Mouse (Mus musculus) heart, adult 9 months (tissue): ENCODE measurements around the gene Ggt7.
"Not testable (repeated sequence)": the region's sequence is repeated elsewhere in the genome, so short reads cannot be mapped to it uniquely, and the experiment has no call there.

Source experiments
- DNase-seq, 2 experiments: peaks; one replicate each; pipeline ENCODE4 v3.0.0; 2022; ENCODE audit warnings: low spot score in 2 of 2

Ggt7 gene

GRCm38 (mm10) chr2:155507721-155508470 is 10.1 kb downstream of the Ggt7 start:
- DNase-seq = no peak

- DNase-seq = no peak
Observed at GRCm38 (mm10) chr2:155505811-155506210, 12.2 kb downstream of the Ggt7 start.

- DNase-seq = no peak
Observed at GRCm38 (mm10) chr2:155504440-155505355, 13.3 kb downstream of the Ggt7 start.

GRCm38 (mm10) chr2:155502596-155502995 is 15.4 kb downstream of the Ggt7 start:
- DNase-seq = no peak

GRCm38 (mm10) chr2:155490998-155491397 is 27.0 kb downstream of the Ggt7 start:
- DNase-seq = no peak

- DNase-seq = peak in 1 of 2 experiments; percentile 46
Observed at GRCm38 (mm10) chr2:155482021-155482420, 36.0 kb downstream of the Ggt7 start.

- DNase-seq = peak; percentile 35 to 37
Observed at GRCm38 (mm10) chr2:155473570-155474088, 44.4 kb downstream of the Ggt7 start, which contains the start of gene Ncoa6. Gene Ncoa6 (minus strand): TSS chr2:155473894.

GRCm38 (mm10) chr2:155472671-155473569 is 45.1 kb downstream of the Ggt7 start:
- peak; percentile 41 to 47 for DNase-seq

GRCm38 (mm10) chr2:155466861-155467260 is 51.2 kb downstream of the Ggt7 start:
- DNase-seq = no peak

- DNase-seq = no peak
Observed at GRCm38 (mm10) chr2:155453591-155453990, 64.4 kb downstream of the Ggt7 start.

- no peak for DNase-seq
Observed at GRCm38 (mm10) chr2:155451256-155451655, 66.8 kb downstream of the Ggt7 start.

- not testable (repeated sequence) for DNase-seq
Observed at GRCm38 (mm10) chr2:155447906-155448305, 70.1 kb downstream of the Ggt7 start.

- peak in 1 of 2 experiments; percentile 9 for DNase-seq
Observed at GRCm38 (mm10) chr2:155443446-155443845, 74.6 kb downstream of the Ggt7 start.

- no peak for DNase-seq
Observed at GRCm38 (mm10) chr2:155442916-155443315, 75.1 kb downstream of the Ggt7 start.
